Mouse (Mus musculus): ENCODE measurements around the gene Il12b.

Il12b gene

GRCm38 (mm10) chr11:44399763-44400162 lies at the start of gene Il12b:
TSS of gene Il12b (plus strand) at chr11:44400063.
- DNase-seq (ENCODE audit: low spot score in 2 of 2): no peak

- DNase-seq (ENCODE audit: low spot score in 2 of 2): no peak
These were observed 44.9 kb upstream of the Il12b start for GRCm38 (mm10) chr11:44354860-44355470.

DNA sequence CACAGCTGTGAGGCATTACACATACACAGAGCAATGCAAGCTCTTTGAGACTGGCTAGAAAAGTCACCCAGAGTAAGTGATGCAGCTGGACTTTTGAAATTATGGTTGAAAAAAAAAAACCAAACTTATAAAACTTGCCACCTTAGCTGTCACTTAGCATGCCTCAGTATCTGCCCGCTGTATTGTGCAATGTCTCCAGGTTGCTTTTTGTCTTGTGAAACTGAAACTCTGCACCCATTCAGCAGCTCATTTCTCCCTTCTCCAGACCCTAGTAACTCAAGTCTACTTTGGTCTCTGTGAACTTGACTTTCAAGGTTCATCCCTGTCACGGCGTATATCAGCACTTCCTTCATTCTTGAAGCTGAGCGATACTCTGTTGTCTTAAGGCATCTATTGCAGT lies 43.7 kb upstream of the Il12b start:
- DNase-seq (ENCODE audit: low spot score in 2 of 2): no peak

GRCm38 (mm10) chr11:44364536-44364935 lies 35.3 kb upstream of the Il12b start:
- DNase-seq (ENCODE audit: low spot score in 2 of 2): no peak

DNA sequence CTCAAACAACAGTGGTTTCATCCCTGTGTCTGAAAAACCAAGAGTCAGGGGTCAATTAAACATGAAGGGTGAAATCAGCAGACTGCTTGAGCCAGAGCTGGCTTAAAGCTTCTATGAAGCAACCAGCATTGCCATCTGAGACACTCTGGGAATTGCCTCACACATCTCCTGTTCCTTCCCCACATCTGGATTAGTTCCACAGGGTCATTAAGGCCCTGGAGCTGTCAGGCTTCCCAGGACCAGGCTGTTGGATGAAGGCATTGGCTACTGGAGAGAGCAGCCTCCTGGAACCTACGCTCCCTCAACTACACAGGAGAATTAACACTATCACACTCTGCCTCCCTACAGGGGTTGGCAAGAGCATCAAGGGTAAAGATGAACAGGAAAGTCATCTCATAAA lies 32.2 kb upstream of the Il12b start:
- DNase-seq (ENCODE audit: low spot score in 2 of 2): no peak

DNA sequence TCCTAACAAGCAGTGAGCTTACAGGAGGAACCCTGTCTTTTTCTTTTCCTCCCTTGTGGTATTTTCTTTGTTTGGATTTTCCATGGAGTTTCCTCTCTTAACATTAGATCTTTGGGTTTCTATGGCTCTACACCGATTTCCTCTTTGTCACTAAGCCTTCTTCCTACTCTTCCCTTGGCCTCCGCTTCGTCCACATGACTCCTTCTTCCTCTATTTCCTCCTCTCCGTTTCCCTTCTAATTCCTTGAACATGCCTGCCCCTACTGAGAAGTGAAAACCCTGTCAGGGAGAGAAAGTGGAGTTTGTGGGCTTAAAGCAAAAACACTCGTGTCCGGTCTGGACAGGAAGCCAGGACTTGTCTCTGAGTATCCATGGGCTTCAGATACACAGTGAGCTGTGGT lies 27.0 kb upstream of the Il12b start:
- DNase-seq (ENCODE audit: low spot score in 2 of 2): no peak

DNA sequence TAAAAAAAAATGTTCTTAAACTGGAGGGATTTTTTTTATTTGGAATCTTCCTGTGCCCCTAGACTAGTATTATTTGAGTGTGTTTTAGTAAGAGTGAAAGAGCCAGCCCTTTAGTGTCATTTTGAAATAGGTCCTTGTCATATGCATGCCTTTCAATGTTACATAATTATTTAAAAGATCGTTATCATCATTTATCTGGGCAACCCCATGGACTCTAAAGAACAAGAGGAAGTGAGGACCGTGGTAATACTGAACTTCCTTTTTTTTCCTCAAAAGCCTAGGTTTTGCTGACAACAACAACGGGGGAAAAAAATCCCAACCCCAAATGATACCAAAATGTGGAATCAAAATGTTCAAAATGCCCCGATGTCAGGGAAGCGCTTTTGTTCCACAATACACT lies 22.0 kb upstream of the Il12b start:
- DNase-seq (ENCODE audit: low spot score in 2 of 2): no peak

- DNase-seq (ENCODE audit: low spot score in 2 of 2): no peak
These were observed 19.3 kb upstream of the Il12b start for GRCm38 (mm10) chr11:44380432-44381051.

DNA sequence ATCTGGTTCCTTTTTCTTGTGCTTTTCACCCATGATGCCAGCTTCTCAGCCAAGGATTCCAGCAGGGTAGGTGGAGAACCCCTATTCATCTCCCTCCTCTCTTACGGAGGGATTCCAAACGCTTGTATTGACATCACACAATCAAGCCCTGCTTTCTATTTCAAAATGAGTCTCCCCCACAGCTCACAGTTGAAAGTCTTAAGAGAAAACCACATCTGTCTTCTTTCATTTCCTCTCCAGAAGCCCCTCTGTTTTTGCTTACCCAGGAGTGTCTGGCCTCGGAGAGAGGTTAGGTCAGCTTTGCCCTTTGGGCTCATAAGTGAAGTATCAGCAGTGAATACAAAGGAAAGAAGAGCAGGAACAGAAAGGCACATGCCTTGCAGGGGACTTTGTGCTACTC lies 17.7 kb upstream of the Il12b start:
- DNase-seq (ENCODE audit: low spot score in 2 of 2): no peak

GRCm38 (mm10) chr11:44387031-44387430 lies 12.8 kb upstream of the Il12b start:
- DNase-seq (ENCODE audit: low spot score in 2 of 2): no peak

- DNase-seq (ENCODE audit: low spot score in 2 of 2): no peak
These were observed 9.7 kb upstream of the Il12b start for GRCm38 (mm10) chr11:44389993-44390701.

DNA sequence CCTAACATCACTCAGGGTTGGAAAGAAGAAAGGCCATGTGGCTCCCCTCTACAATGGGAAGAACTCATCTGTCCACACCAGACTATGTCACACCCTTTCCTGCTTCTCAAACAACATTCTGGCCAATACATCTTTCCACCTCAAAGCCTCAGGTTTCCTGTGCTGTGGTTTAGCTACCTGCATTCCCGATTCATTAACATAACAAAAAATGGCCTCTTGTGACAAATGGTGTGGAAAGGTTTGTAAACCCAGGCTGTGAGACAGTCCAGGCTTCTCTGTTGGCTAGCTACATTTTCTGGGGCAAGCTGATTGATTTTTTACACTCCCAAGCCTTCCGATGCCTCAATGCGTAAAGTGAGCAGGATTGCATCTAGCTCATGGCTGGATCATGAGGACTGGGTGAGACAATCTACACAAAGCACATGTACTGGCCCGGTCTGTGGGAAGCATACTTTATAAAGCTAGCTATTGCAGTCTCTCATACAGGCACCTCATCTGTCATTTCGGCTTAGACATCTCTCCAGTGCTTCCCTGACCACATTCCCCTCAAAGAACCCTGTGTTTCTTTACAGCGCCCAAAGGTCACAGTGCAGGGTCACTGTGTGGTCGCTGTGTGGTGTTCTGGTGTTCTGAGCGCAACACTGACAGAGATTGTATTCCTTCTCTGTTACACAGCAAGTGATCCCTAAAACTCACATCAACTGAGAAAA lies 6.6 kb upstream of the Il12b start:
- DNase-seq (ENCODE audit: low spot score in 2 of 2): no peak

DNA sequence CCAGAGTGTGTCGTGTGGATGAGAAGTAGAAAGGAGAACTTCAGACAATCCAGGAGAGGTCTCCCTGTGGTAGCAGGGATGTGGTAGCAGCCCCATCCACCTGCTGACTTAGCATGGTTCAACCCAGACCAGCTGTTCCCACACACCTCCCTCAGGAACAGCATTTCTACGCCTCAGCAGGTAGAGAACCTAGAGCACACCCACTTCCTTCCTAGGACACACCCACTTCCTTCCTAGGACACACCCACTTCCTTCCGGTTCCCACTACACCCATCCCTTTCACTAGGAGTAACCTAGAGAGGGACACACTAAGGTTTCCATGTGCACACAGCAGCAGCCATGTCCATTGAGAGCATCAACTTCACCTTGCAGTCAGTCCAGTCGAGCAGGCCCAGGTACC lies 4.5 kb upstream of the Il12b start:
- DNase-seq (ENCODE audit: low spot score in 2 of 2): no peak

DNA sequence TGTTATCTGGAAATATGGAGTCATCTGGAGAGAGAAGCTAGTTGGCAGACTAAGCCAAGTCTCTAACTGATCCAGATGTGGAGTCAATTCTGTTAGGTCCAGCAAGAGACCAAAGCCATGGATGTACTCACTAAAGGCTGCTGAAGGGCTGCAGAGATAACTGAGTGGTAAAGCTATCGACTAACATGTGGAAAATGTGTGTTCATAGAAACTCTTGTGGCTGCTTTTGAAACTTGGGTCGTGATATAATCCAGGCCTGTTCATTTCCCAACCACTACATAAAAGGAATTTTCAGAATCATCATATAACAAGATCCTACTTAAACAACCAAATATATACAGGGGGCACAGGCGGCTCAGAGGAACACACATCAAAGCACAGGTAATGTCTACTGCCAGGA lies 2.3 kb upstream of the Il12b start:
- DNase-seq (ENCODE audit: low spot score in 2 of 2): no peak

- no peak for DNase-seq (ENCODE audit: low spot score in 2 of 2)
These were observed 1.5 kb upstream of the Il12b start for GRCm38 (mm10) chr11:44398356-44398755.

- DNase-seq (ENCODE audit: low spot score in 2 of 2): peak; percentile 65 to 71
These were observed 1.1 kb upstream of the Il12b start for GRCm38 (mm10) chr11:44398782-44399225.

- peak in 1 of 2 experiments; percentile 3 for DNase-seq (ENCODE audit: low spot score in 2 of 2)
These were observed 2.0 kb downstream of the Il12b start for GRCm38 (mm10) chr11:44401635-44402548.

GRCm38 (mm10) chr11:44405113-44405512 lies 5.2 kb downstream of the Il12b start:
- DNase-seq (ENCODE audit: low spot score in 2 of 2): no peak

DNA sequence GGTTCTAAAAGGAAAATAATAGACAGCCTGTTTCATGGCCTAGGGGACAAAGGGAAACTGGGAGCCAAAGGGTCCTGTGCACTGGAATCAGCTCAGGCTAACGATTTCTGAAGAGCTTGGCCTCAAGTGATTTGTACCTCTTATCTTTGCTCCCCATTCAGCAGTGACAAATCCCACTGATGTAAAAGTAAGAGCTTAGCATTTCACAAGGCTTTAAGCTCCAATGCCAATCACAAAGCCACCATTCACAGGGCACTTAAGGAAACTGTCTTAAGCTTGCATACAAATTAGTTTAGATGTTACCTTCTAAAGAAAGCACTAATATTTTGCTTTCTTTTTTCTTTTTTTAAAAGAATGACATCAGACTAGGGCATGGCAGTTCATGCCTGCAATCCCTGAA lies 6.1 kb downstream of the Il12b start:
- DNase-seq (ENCODE audit: low spot score in 2 of 2): no peak

- DNase-seq (ENCODE audit: low spot score in 2 of 2): no peak
These were observed 6.6 kb downstream of the Il12b start for GRCm38 (mm10) chr11:44406457-44406856.

GRCm38 (mm10) chr11:44408626-44409025 lies 8.8 kb downstream of the Il12b start:
- no peak for DNase-seq (ENCODE audit: low spot score in 2 of 2)
